ENCODE assay signal across 8 mouse cellular contexts in genomic region chr13:30186456-30186855, GRCm38 (mm10). TPM values are rescaled to one million over a fixed set of nuclear protein-coding genes. Genes with fewer than 3 reads are reported as not detected.
A peak's percentile ranks its signal among the peaks of the same experiment; 100 is the strongest.
DNase-seq lines count a peak whose midpoint lies in the region; ATAC-seq lines count a peak whose summit lies in the region.

No protein-coding gene starts in this region.

- H3K4me1 ChIP-seq in neural tube, embryonic 13.5 days (replicated peaks), result peaks cover 17% of the 10 kb centered on the region

- H3K36me3 ChIP-seq in neural tube, embryonic 13.5 days, result no peaks in the 10 kb centered on the region

- peak; percentile 38 for DNase-seq in kidney, postnatal 10 days
- DNase-seq in kidney, adult 18-20 months, result no peak
- DNase-seq in frontal cortex, postnatal 25 days (ENCODE audit: low spot score in 2 of 2), result peak; percentile 13 to 33
- DNase-seq in left cerebral cortex, postnatal 14 days (ENCODE audit: low spot score in 2 of 2), result peak; percentile 54 to 76
- no peak for DNase-seq in thymus, postnatal 10 days (ENCODE audit: low spot score in 2 of 2)
- no peak for DNase-seq in gastrocnemius, adult 18-20 months (ENCODE audit: low spot score)

- no peaks in the 10 kb centered on the region for H3K27me3 ChIP-seq in neural tube, embryonic 13.5 days

- peak overlapping the region; percentile 39 for H3K27ac ChIP-seq in neural tube, embryonic 13.5 days (replicated peaks)

- no peak overlapping the region for H3K9ac ChIP-seq in neural tube, embryonic 13.5 days

- H3K4me2 ChIP-seq in neural tube, embryonic 13.5 days, result 0 out of 2 replicates have a peak overlapping the region, but pooled peaks have one; percentile 11

- H3K9me3 ChIP-seq in neural tube, embryonic 13.5 days, result no peaks in the 10 kb centered on the region

- ATAC-seq in neural tube, embryonic 13.5 days (ENCODE audit: low read depth), result peak; percentile 95
- ATAC-seq in erythroblast, adult 5-6 weeks (replicated peaks; ENCODE audit: low FRiP score, poor library complexity, severe bottlenecking), result no peak

- 30% methylated on average over 8 of the region's 8 CpGs for WGBS in neural tube, embryonic 13.5 days

- H3K4me3 ChIP-seq in neural tube, embryonic 13.5 days, result no peak overlapping the region

- intact Hi-C loops in left cerebral cortex, postnatal 14 days (cut with DNase I), result no loop called here

RNA-seq across cellular contexts. Expression of gene Mboat1, which starts 50.2 kb away (rescaled TPM):
- 1 to 10 TPM in 1 of 2 experiments, under 1 TPM in 1; 0.88 to 1.1 TPM for total RNA-seq in left cerebral cortex, postnatal 14 days (2021)
- polyA plus RNA-seq in neural tube, embryonic 13.5 days (2015; fragmentation: Nextera tagmentation; extraction: Ambion mirVana), result 2.0 and 2.7 TPM in 2 replicates
- 5.6 TPM in 1 of 2 replicates, not detected in the other for total RNA-seq in erythroblast, adult 5-6 weeks (2015; ENCODE audit: low replicate concordance)
- 0.84 and 2.3 TPM in 2 replicates for total RNA-seq in erythroblast, adult 5-6 weeks (2017; ENCODE audit: low replicate concordance)
- total RNA-seq in gastrocnemius, adult 18-20 months (2021), result 1 to 10 TPM; 1.7 to 3.3 TPM

Comparison
In these comparisons a context has a peak if more than half of its experiments do, and no peak if none do; other contexts are left out.
1. DNase-seq: peak in kidney, postnatal 10 days (single experiment), frontal cortex, postnatal 25 days (2 of 2) and left cerebral cortex, postnatal 14 days (2 of 2); none in kidney, adult 18-20 months (single experiment), thymus, postnatal 10 days (0 of 2) and gastrocnemius, adult 18-20 months (single experiment).